Mouse (Mus musculus) activated CD4-positive, CD25-positive, alpha-beta regulatory T cell, adult 4 months (primary cell): ENCODE data around the gene Spocd1. TPM values are rescaled to one million over a fixed set of nuclear protein-coding genes. Genes with fewer than 3 reads are reported as not detected.

Source experiments
- ATAC-seq: one replicate; pipeline ENCODE4 v1.8.0; 2017
- polyA plus RNA-seq, 2 experiments: library from polyadenylated mRNA; unstranded; fragments of 100-300 nt; shearing (Covaris generic); gene quantifications; one replicate each; pipeline ENCODE4 v1.2.1; 2017

The Spocd1 gene
- polyA plus RNA-seq, 2 experiments from 2014 or later = not detected

DNA sequence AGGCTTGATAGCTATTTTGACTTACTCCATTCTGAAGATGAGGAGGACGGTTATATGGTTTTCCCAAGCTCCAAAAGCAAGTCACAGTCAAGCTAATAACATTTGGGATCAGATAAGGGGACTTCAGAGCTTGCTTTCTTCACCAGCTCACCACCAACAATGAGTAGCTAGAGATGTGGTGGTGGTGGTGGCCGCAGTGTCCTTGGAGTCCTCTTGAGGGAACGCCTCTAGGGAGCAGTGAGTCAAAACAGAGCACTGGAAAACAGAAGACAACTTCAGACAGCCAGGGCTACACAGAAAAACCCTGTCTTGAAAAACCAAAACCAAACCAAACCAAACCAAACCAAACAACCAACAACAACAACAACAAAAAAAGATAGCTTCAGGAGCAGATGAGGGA, 10.1 kb upstream of the Spocd1 start:
- no peak for ATAC-seq

DNA sequence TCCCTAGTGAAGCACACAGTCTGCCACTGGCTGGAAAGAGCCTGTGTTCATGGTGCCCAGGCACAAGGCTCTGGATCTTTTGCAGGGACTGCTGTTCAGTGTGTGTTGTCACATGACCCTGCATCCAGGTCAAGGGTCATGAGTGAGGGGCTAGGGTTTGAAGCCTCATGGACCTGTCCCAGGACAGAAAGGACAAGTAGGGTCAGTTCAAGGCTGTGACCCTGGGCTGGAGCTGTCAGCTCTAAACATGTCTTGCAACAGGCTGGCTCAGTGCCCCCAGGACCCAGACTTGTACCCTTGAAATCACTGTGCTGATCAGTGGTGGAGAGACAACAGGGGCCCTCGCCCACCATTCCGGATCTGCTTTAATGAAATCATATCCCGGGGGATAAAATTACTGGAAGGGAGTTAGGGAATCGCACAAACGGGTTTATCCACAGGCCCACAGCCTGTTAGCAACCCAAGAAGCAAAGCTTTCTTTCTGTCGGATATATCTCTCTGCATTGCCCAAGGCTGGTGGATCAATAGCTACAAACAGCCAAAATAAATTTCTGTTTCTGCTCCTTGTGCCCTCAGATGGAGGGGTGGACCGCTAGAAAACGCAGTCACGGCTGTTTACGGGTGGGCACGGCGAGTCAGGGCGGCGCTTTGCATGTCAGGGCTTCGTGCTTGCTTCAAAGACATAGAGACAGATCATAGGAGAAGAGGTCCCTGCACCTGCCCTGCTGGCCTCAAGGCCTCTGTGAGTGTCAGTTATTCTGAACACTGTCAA, 8.3 kb upstream of the Spocd1 start:
- no peak for ATAC-seq

DNA sequence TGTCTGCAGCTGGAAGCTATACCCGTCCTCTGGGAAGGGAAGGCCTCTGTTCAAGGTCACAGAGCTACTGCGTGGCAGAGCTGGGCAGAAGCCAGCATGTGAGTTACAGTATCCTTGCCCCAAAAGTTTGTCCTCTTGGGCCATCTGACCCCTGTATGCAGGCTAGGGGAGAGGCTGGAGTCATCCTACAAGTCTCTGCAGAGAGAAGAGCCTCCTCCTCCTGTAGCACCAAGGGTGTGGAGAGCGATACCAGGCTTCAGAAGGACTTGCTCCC, 7.8 kb upstream of the Spocd1 start:
- ATAC-seq = no peak

DNA sequence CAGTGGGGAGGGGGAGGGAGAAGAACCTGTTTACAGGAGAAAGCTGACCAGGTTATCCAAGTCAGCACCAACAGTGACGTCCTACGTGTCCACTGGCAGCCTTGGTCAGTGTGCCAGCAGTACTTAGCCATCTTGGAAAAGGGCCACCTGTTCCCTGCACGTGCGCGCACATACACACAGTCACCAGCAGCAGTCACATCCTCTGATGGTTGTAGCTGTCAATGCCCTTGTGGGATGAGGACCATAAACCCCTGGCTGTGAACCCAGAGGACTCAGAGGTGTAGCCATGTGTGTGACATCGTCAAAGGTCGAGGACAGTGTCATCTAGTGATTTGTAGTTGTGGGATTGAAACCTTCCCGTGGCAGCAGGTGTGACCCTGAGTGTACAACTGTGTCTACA, 4.9 kb upstream of the Spocd1 start:
- ATAC-seq = no peak

DNA sequence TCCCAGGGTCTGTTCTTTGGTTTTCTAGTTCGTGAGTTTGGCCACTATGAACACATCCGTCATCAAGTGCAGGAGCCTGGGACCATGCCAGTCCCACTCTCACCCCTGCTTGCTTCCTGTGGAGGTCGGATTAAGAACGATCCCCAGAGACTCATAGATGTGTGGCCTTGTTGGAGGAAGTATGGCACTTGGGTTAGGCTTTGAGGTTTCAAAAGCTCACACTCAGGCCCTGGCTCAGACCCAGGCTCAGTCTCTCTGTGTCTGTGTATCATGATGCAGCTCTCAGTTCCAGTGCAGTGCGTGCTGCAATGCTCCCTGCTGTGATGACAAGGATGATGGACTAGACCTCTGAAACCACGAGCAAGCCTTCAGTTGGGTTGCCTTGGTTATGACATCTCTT, 4.4 kb upstream of the Spocd1 start:
- no peak for ATAC-seq

DNA sequence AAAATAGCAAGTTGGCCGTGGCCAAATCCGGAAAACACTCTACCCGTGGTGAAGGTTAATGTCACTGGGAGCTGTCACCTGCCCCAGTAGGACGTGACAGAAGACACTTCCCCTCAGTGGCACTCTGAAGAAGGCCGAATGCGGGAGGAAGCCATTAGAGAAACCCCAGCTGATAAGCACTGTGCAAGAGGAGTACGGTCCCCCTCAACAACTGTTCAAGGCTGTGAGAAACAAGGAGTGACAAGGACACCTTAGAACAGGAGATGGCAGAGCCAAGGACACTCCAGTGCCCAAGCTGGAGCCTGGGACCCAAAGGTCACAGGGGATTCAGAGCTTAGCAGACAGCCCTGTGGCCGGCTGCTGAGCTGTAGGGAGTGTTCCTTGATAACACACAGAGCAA, 2.5 kb upstream of the Spocd1 start:
- ATAC-seq = no peak

DNA sequence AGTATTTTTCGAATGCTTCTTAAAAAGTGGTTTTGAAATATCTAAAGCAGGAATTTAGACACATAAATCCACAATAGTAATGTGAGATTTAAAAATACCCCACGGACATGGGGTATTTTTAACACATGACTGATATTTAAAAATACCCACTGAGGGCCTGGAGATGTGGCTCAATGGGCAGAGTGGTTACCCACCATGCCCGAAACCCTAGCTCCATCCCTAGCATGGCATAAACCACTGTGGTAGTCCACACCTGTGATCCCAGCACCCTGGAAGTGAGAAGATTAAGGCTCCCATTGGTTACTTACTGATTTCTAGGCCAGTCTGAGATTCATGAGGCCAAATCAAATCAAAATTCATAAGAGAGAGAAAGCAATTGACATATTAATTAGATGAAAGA, 2.0 kb upstream of the Spocd1 start:
- ATAC-seq = no peak

DNA sequence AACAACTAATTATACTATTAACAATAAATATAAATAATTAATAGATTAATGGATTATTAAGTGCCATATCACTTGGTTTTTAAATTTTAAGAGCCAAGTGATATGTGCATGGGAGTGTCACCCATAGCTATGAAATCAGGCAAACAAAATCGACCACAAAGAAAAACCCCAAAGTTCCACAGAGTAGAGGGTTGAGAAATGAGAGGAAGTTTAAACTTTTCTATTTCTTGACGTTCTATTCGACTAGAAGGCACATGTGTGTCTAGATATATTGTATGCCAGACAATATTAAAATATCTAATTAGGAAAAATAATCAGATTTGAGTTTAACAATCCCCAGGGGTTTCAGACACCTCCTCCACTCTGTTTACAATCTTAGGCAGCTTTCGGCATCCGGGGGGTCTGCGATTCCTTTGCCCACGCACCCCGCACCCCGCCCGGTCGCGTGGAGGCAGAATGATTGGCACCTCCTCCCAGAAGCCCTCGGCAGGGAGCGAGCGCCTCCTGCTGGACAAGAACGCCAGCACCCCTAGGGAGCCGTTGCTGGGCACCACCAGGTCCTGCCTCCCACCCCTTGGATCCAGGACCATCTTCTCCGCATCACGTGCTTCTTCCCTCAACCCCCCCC, 811 bp upstream of the Spocd1 start:
- peak; percentile 65 for ATAC-seq

DNA sequence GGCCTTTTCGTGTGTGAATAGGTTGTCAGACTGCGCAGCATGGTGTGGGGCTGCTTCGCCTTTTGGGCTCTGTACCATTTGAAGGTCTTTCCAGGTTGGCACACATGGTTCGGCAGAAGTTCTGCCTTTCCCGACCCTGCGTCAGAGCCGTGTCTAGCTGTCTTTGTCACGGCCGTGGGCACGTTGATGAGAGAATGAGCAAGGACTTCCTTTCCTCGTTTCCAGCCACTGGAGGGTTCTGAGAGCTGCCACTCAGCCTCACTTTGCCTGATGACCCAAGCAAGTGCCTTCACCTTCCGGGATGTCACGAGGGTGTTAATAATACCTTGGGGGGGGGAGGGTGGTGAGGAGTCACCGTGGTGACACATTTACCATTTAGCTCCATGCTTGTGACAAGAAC, 4.6 kb downstream of the Spocd1 start:
- no peak for ATAC-seq

DNA sequence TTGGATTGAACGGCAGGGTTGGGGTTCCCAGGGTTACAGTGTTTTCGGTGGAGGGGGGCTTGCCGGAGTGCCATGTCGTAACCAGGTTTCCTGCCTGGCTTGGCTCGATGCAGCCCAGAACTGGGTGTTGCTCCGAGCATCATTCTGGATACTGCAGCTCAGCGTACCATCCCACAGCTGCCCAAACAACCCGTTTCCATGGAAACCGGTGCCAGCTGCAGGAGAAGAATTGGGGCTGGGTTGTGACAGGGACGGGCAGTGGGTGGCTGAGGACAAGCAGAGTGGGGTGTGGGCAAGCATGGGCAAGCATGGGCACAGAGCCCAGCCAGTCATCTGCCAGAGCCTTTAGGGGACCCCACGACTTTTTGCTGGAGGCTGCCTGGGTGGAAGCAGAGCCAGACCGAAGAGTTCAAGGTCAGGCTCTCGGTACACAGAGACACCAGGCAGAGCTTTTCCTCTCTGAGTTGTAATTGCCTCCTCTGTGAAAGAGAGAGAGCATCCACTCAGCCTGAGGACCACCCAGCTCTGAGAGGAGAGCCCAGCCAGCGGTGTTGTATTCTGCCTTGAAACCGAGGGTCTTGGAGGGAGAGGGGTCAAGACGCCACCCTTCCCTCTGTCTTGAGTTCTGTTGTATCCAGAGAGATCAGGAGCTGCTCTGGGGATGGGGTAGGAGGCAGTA, 5.3 kb downstream of the Spocd1 start:
- no peak for ATAC-seq

DNA sequence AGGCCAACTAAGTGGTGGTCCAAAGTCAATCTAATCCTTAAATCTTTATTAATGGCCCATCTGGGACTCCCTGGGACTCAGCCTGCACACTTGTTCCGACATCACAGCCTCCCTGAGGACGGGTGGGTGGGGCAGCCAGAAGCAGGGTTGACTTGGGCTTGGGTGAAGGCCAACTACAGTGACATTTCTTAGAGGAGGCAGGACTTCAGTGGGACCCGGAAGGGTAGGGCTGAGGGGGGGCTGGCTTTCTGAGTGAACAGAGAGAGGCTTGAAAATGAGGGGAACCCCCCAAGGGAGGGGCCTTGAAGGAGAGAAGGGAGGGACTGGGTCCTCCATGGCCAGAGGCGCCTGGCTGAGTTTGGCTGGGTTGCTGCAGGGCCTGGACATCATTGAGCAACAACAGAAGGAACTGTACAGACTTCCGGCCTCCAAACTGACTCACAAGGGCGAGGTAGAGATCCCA, 22.3 kb downstream of the Spocd1 start:
- ATAC-seq = no peak

DNA sequence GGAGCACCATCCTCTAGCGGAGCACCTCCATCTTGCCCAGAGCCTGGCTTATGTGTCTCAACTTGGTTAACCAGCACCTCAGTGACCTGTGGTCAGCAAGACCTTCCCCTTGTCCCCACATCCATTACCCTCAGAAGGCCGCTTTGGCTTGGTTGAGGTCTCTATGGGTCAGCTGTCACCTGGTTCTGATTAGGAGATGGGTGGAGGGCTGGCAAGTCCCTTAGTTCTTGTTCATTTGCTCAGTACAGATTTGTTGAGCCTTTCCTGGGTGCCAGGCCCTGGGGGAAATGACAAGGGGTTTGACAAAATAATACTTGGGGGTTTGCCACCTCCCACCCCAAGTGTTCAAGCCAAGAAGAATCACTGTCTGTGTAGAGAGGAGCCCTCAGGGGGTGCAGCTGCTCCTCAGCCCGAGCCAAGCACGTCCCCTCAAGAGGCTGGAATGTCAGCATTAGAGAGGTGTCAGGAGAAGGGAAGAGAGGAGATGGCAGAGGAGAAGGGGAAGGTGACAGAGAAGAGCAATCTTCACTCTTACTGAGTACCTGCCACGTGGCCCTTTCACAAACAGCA, 23.3 kb downstream of the Spocd1 start:
- ATAC-seq = no peak

DNA sequence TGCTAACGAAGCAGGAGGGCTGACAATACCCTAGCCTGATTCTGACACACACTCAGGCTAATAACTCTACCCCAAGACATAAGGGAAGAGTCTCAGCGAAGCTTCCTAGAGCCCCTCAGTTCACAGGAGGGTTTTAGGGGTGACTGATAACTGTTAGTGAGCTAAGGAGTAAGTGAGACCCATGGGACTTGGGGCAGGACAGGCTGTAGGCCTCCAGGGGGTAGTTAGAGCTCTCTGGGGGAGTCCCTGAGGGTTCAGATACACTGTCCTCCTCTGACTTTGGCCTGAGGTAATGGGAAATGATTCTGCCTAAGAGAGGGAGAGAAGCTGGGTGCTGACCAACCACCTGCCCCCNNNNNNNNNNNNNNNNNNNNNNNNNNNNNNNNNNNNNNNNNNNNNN, 25.5 kb downstream of the Spocd1 start:
- no peak for ATAC-seq

DNA sequence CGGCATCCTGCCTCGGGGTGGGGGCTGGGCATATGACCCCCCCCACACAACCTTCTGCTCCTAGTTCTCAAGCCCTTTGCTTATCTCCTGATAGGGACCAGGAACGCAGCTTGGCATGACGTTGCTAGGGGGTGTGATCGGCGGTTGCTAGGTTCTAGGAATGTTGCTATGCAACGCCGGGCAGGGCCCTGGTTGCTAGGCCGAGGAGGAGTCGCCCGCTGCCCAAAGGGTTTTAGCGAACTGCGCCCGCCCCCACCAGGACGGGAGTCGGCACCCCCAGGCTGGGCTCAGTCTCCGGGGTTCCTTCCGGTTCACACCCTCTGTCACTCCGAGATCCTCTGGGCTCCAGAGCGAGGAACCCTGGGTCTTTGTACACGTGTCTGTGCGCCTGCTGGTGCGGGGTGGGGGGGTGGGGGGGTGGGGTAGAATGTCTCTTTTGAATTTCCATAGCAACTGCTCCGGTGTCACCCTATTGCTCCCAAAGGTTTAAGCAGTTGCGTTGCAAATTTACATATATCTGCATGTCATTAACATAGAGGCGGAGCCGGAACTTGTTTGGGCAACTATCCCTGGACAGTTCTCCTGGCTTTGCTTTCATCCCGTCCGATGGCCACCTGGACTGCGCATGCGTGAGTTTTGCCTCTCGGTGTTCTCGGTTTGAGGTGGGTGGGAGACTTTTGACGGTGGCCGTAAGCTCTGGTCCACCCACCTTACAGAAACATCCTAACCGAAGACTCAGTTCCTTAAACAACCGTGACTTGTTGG, 31.3 kb downstream of the Spocd1 start:
- ATAC-seq = peak; percentile 58

DNA sequence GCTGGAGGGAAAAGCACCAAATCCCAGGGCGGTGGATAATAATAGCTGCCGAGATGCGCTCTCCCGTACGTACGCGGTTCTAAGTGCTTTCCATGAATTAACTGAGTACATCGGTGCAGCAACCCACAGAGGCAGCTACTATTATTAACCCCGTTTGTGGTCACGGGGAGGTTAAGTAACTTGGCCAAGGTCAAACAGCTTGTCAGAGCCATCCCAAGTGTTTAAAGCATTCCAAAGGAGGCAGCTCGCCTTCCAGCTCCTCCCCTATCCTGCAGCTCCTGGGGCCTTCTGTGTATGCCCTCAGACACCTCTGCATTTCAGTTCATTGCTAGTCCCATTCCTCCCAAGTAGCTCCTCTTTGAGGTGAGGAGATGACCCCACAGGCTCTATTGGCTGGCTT, 36.2 kb downstream of the Spocd1 start:
- ATAC-seq = no peak

DNA sequence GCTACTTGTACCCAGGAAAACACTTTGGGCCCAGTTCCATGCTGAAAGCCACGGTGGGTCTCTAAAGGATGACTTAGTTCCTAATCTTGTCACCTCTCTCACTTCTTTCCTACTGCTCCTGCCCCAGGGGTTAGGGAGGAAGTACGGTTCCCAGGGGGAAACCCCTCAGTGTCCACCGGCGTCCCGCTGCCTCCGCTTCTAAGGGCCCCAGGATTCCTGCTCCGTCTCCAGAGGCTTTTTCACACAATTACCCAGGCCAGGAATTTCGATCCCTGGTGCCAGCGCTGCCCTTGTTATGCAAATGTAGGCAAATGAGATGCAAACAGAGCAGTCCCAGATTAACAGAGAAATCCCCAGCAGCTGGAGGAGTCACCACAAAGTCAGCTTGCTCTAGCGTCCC, 37.2 kb downstream of the Spocd1 start:
- no peak for ATAC-seq

DNA sequence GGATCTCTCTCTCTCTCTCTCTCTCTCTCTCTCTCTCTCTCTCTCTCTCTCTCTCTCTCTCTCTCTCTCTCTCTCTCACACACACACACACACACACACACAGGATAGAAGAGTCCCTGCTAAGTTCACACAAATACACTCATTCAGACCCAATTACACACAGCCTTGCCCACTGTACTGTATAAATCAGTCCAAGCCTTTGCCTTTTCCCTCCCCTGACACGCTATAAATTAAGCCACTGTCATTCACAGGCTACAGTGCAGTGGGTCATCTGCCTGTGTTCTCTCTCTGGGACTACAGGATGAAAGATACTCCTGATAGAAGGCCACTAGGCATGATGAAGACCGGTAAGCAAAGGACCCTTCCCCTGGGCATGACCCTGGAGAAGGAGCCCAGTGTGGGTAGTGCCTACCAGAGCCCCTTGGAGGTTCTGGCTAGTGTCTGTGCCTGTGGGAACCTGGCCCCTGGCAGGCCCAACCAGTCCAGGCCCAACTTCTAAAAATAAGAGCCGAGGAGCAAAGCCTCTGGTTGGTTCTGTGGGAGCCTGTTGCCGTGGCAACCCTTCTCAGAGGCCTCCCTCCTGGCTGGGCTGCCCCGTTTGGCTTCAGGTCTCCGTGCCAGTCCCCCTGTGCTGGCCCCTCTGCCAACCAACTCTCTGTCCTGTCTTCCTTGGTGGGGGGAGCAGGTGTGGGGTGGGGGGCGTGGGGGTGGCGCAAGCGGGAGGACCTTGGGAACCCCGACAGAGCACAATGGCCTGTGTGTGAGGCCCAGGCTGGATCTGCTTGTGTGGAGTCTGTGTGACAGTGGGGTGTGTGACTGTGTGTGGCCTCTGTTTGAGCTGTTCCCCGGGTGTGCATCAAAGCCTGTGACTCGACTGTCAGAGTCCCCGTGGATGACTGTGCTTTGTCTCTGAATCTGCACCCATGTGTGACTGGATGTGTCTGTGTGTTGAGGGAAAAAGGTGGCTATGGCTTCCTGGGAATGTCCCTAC, 38.3 kb downstream of the Spocd1 start:
- no peak for ATAC-seq

DNA sequence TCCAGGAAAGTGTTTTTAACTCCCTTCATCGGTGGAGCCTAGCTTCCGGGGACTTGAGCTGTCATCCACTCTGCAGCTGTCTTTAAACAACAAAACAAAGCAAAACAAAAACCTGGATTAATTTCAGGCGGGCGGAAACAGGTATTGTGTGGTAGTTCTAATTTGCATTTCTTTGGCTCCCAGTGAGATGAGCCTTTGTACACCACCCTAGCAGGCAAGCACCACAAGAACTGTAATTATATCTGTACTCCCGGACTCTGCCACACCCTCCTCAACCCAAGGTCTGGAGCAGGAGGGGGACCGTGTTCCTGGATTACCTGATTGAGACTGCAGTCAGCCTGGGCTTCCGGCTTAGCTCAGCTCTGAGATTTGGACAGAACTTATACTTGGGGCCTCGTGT, 41.1 kb downstream of the Spocd1 start:
- ATAC-seq = no peak

DNA sequence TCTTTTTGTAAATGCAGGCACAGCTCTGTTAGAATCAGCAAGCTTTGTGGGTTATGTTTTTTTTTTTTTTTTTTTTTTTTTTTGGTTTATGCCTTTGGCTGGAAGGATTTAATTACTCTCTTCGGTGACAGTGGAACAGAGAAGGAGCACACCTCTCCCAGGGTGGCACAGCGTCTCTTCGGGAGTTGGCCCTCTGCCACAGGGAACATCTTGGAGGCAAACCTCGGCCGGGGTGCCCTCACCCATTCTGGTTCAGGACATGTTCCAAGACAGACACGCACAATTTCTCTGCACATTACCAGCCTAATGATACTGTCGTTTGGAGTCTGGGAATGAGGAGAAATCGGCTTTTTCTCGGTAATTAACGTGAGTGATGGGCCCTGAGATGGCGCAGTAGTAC, 41.8 kb downstream of the Spocd1 start:
- no peak for ATAC-seq

DNA sequence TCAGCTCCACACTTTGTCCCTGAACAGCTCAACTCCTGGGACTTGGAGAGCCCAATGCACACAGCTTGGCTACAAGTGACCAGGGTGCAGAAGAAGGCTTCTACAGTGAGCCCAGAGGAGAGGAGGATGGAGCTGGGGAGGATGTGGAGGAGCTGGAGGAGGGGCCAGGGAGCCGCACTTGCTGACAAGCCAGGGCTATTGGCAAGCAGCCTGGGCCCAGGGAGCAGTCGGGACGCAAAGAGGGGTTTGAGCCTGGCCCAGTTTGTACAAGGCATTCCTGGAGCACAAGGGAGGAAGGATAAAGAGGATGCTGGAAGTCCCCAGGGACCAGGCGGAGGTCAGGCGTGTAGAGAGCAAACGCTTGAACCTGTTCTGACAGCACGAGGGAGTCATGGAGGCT, 42.9 kb downstream of the Spocd1 start:
- ATAC-seq = no peak

DNA sequence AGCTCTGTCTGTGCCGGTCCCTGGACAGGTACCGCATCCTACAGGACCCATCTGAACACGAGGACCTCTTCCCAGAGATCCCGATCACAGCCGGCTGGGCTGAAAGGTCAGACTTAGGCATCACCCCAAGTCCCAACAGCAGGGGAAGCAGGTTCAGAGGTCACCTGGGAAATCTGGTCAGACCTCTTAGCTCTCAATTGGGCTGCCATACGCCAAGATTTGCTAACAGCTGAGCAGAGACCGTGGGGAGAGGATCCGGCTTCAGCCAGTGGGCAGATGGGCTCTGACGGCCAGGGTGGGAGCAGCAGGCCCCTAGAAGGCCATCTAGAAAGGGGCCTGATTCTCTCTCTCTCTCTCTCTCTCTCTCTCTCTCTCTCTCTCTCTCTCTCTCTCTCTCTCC, 45.2 kb downstream of the Spocd1 start:
- no peak for ATAC-seq

DNA sequence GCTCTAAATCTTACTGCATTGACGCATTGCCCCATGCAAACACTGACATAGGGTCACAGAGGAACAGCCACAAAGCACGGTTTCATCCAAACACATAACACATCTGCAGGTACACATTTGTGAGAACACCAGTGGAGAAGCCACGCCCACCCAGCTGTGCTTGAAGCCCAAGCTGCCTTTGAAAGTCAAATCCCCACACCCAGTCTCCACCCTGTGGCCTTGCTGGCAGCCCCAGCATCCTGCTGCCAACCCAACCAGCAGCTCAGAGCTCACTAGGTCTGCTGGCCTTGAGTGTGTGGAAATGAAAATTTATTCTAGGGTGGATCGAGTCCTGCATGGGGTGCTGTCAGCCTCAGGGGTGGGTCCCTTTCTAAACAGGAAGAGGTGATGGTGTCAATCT, 48.2 kb downstream of the Spocd1 start:
- no peak for ATAC-seq
